Mouse (Mus musculus) liver, embryonic 14.5 days (tissue): ENCODE results near the gene Pdcd7.

ENCODE experiments used
- CTCF ChIP-seq: IDR thresholded peaks from 2 replicates; pipeline ENCODE4 v1.5.1; 2016; ENCODE audit warnings: antibody characterized with exemption, low read depth, control low read depth
- EP300 ChIP-seq: IDR thresholded peaks from 2 replicates; pipeline ENCODE4 v1.6.1; 2016; ENCODE audit warnings: antibody characterized with exemption, low read depth

GRCm38 (mm10) chr9:65298761-65299160 lies 47.1 kb upstream of the Pdcd7 start:
- TF ChIP-seq CTCF: no peak
- TF ChIP-seq EP300: no peak
